Mouse (Mus musculus): ENCODE results near the gene Kif23. TPM values are rescaled to one million over a fixed set of nuclear protein-coding genes. Genes with fewer than 3 reads are reported as not detected.
A peak's percentile ranks its signal among the peaks of the same experiment; 100 is the strongest.

Gene Kif23
- polyA plus RNA-seq, 1 experiment from 2014 or later = 16.2 TPM

DNA sequence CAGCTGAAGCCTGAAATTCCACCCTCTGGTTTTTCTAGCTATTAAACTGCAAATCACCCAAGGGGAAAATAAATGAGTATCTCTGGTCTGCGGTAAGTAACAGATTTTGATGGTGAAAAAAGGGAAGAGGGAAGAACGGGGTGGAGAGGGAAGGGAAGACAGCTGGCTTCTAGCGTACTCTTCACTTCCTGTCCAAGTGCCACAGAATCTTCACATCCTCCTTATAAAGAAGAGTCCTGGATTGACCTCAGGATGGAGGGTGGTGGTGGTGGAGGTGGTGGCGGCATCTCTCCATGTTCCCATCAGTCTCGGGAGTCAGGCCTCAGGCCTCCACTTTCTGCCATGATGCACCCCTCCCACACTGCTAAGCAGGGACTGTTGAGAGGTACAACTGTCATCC is 35.3 kb upstream of the Kif23 start:
- 0 out of 2 replicates have a peak, but pooled peaks cover 2% of the 10 kb centered on the region for H3K4me1 ChIP-seq (replicated peaks; ENCODE audit: control insufficient read depth, insufficient read depth, low read length)
- no peak overlapping the region for H3K4me3 ChIP-seq (ENCODE audit: low read depth, low read length)
- H3K27ac ChIP-seq (ENCODE audit: low read depth, low read length) = no peak overlapping the region
- TF ChIP-seq CTCF (IDR thresholded peaks at IDR 0.05; ENCODE audit: low read depth) = no peak
- H3K36me3 ChIP-seq (ENCODE audit: control insufficient read depth, insufficient read depth) = no peaks in the 10 kb centered on the region
- no peak overlapping the region for H3K9ac ChIP-seq (ENCODE audit: low read depth, low read length)
- no peaks in the 10 kb centered on the region for H3K27me3 ChIP-seq (replicated peaks; ENCODE audit: control insufficient read depth, insufficient read depth, low read length)
- no peak for ATAC-seq
- no peaks in the 10 kb centered on the region for H3K9me3 ChIP-seq (ENCODE audit: control insufficient read depth)
- WGBS = 72% methylated on average over 5 of the region's 5 CpGs
- no peak overlapping the region for H3K4me2 ChIP-seq (replicated peaks; ENCODE audit: low read depth)

DNA sequence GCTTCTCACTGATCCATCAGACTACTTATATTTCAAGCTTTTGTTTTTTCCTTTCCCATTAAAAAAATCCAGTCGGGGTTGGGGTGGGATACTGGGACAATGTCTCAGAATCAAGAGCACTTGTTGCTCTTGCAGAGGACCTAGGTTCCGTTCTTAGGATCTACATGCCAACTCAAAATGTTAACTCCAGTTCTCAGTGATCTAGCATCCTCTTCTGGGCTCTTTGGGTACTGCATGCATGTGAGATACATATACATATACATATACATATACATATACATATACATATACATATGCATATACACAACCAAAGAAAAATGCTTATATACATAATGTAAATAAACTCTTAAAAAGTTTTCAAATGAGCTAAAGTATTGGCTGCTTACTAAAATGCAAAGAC is 33.4 kb upstream of the Kif23 start:
- peak; percentile 43 for TF ChIP-seq CTCF (IDR thresholded peaks at IDR 0.05; ENCODE audit: low read depth)
- Histone ChIP-seq H3K9ac (ENCODE audit: low read depth, low read length) (no peak overlapping the region), H3K27me3 (replicated peaks; ENCODE audit: control insufficient read depth, insufficient read depth, low read length) (no peaks in the 10 kb centered on the region), H3K36me3 (ENCODE audit: control insufficient read depth, insufficient read depth) (no peaks in the 10 kb centered on the region), H3K9me3 (ENCODE audit: control insufficient read depth) (no peaks in the 10 kb centered on the region), H3K4me2 (replicated peaks; ENCODE audit: low read depth) (no peak overlapping the region), H3K4me3 (ENCODE audit: low read depth, low read length) (no peak overlapping the region), H3K4me1 (replicated peaks; ENCODE audit: control insufficient read depth, insufficient read depth, low read length) (0 out of 2 replicates have a peak, but pooled peaks cover under 1% of the 10 kb centered on the region), H3K27ac (ENCODE audit: low read depth, low read length) (no peak overlapping the region)
- WGBS = 89% methylated on average over 2 of the region's 2 CpGs
- no peak for ATAC-seq

- no peaks in the 10 kb centered on the region for H3K4me1 ChIP-seq (replicated peaks; ENCODE audit: control insufficient read depth, insufficient read depth, low read length)
- H3K9ac ChIP-seq (ENCODE audit: low read depth, low read length) = no peak overlapping the region
- WGBS = 84% methylated on average over 13 of the region's 13 CpGs
- no peak overlapping the region for H3K4me3 ChIP-seq (ENCODE audit: low read depth, low read length)
- H3K36me3 ChIP-seq (ENCODE audit: control insufficient read depth, insufficient read depth) = no peaks in the 10 kb centered on the region
- no peak for ATAC-seq
- no peak overlapping the region for H3K27ac ChIP-seq (ENCODE audit: low read depth, low read length)
- H3K4me2 ChIP-seq (replicated peaks; ENCODE audit: low read depth) = no peak overlapping the region
- no peak for TF ChIP-seq CTCF (IDR thresholded peaks at IDR 0.05; ENCODE audit: low read depth)
- H3K27me3 ChIP-seq (replicated peaks; ENCODE audit: control insufficient read depth, insufficient read depth, low read length) = no peaks in the 10 kb centered on the region
- no peaks in the 10 kb centered on the region for H3K9me3 ChIP-seq (ENCODE audit: control insufficient read depth)
These were observed 30.8 kb upstream of the Kif23 start for GRCm38 (mm10) chr9:61977258-61977945.

GRCm38 (mm10) chr9:61972031-61972430 is 25.5 kb upstream of the Kif23 start:
- Histone ChIP-seq H3K4me1 (replicated peaks; ENCODE audit: control insufficient read depth, insufficient read depth, low read length) (no peaks in the 10 kb centered on the region), H3K27ac (ENCODE audit: low read depth, low read length) (no peak overlapping the region), H3K9me3 (ENCODE audit: control insufficient read depth) (no peaks in the 10 kb centered on the region), H3K4me2 (replicated peaks; ENCODE audit: low read depth) (no peak overlapping the region), H3K9ac (ENCODE audit: low read depth, low read length) (no peak overlapping the region), H3K27me3 (replicated peaks; ENCODE audit: control insufficient read depth, insufficient read depth, low read length) (no peaks in the 10 kb centered on the region), H3K4me3 (ENCODE audit: low read depth, low read length) (no peak overlapping the region), H3K36me3 (ENCODE audit: control insufficient read depth, insufficient read depth) (no peaks in the 10 kb centered on the region)
- WGBS = 63% methylated on average over 9 of the region's 9 CpGs
- no peak for ATAC-seq
- no peak for TF ChIP-seq CTCF (IDR thresholded peaks at IDR 0.05; ENCODE audit: low read depth)

GRCm38 (mm10) chr9:61971045-61971444 is 24.5 kb upstream of the Kif23 start:
- no peak for TF ChIP-seq CTCF (IDR thresholded peaks at IDR 0.05; ENCODE audit: low read depth)
- H3K4me2 ChIP-seq (replicated peaks; ENCODE audit: low read depth) = no peak overlapping the region
- H3K9me3 ChIP-seq (ENCODE audit: control insufficient read depth) = no peaks in the 10 kb centered on the region
- no peak overlapping the region for H3K9ac ChIP-seq (ENCODE audit: low read depth, low read length)
- H3K27me3 ChIP-seq (replicated peaks; ENCODE audit: control insufficient read depth, insufficient read depth, low read length) = no peaks in the 10 kb centered on the region
- H3K27ac ChIP-seq (ENCODE audit: low read depth, low read length) = no peak overlapping the region
- H3K36me3 ChIP-seq (ENCODE audit: control insufficient read depth, insufficient read depth) = no peaks in the 10 kb centered on the region
- H3K4me1 ChIP-seq (replicated peaks; ENCODE audit: control insufficient read depth, insufficient read depth, low read length) = no peaks in the 10 kb centered on the region
- no peak overlapping the region for H3K4me3 ChIP-seq (ENCODE audit: low read depth, low read length)
- ATAC-seq = no peak
- 54% methylated on average over 3 of the region's 3 CpGs for WGBS

- H3K4me3 ChIP-seq (ENCODE audit: low read depth, low read length) = no peak overlapping the region
- no peaks in the 10 kb centered on the region for H3K27me3 ChIP-seq (replicated peaks; ENCODE audit: control insufficient read depth, insufficient read depth, low read length)
- WGBS = 64% methylated on average over 10 of the region's 10 CpGs
- no peak for ATAC-seq
- no peaks in the 10 kb centered on the region for H3K36me3 ChIP-seq (ENCODE audit: control insufficient read depth, insufficient read depth)
- H3K4me2 ChIP-seq (replicated peaks; ENCODE audit: low read depth) = no peak overlapping the region
- no peaks in the 10 kb centered on the region for H3K9me3 ChIP-seq (ENCODE audit: control insufficient read depth)
- no peaks in the 10 kb centered on the region for H3K4me1 ChIP-seq (replicated peaks; ENCODE audit: control insufficient read depth, insufficient read depth, low read length)
- no peak overlapping the region for H3K27ac ChIP-seq (ENCODE audit: low read depth, low read length)
- TF ChIP-seq CTCF (IDR thresholded peaks at IDR 0.05; ENCODE audit: low read depth) = no peak
- H3K9ac ChIP-seq (ENCODE audit: low read depth, low read length) = no peak overlapping the region
These were observed 20.8 kb upstream of the Kif23 start for GRCm38 (mm10) chr9:61967357-61967756.

All from intestine, postnatal 0 days (tissue).